Mouse (Mus musculus) megakaryocyte-erythroid progenitor cell, adult 5-6 weeks (primary cell): ENCODE measurements at regions not wholly inside any gene's neighbourhood (a gene's known extent, or its start where the extent isn't known, plus 50 kb on each side); places are given as distances from the start of the nearest gene placed in this dataset.
A peak's percentile ranks its signal among the peaks of the same experiment; 100 is the strongest.

Experiments used
- ATAC-seq: replicated peaks from 2 replicates; pipeline ENCODE4 v1.8.0; 2016; ENCODE audit warnings: mild to moderate bottlenecking, inconsistent platforms; ENCODE audit not compliant: severe bottlenecking, poor library complexity, low FRiP score, low TSS enrichment

- no peak for ATAC-seq
These were observed 74.2 kb upstream of the Zfp217 start for GRCm38 (mm10) chr2:170221994-170222535.

DNA sequence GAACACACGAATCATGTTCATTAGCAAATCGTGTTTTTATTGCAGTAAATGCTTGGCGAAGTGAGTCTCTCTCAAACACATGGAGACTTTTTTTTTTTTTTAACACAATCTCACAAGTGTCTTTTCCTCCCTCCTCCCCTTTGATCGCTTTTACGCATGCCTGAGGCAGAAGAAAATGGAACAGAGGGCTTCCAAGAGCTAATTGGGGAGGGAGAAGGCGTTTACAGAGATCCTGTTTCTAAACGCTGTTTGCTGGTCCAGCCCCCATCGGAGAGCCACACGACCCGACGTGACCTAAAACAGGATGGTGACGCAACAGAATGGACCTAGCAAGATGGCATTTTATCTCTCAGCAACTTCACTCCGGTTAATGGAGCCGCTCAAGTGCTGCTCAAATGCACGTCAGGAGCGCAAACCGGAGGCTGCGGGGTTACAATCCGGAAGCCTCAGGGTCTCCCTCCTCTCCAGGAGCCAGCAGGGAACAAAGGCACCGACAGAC is 73.0 kb upstream of the Zfp217 start:
- peak; percentile 61 for ATAC-seq

DNA sequence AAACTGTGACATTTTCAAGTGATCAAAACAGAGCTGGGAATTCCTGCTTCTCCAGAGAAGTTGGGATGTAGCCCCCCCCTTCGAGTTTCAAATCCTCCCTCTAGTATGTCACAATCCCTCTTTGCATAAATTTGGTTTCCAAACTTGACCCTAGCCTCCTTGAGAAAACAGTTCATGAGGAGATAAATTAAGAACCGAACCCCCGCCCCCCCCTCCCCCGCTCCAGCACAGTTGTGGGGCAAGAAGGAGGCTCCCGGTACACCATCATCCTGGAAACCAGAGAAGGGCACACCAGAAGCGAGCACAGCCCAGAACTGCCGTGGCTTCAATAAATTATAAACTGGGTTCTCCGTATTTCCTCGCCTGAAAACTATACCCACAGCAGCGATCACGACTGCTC is 72.5 kb upstream of the Zfp217 start:
- no peak for ATAC-seq

DNA sequence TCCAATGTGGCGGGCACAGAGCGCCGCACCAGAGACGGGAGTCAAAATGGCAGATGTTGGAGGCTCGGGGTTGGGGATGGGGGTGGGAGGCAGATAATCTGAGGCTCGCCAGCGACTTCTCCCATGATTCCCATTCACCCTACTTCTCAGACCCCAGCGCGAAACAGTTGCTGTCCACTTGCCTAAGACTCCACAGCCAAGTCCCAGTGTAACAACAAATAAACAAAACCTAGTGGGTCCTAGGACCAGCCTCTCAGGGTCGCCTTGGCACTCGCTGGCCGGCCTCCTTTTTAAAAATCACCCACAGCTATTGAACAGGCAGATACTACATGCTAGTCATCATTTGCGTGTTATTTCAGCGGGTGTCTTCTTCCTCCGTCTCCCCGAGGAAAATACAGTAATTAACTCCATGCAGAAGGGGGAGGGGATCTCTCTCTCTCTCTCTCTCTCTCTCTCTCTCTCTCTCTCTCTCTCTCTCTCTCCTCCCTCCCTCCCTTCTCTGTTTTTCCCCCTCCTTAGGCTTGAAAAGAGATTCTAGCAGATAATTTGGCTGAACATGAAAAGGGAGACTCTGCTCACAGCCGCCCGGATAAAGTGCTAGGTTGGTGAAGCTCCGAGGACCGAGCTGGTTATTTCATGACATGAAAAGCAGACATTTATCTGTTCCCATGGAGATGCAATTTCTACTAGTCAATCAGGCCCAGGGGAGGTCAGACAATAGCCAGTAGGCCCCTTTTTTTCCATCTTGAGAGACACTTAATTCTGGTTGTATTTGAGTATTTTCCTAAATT is 71.9 kb upstream of the Zfp217 start:
- ATAC-seq: no peak

- no peak for ATAC-seq
These were observed 71.3 kb upstream of the Zfp217 start for GRCm38 (mm10) chr2:170219161-170219581.

- peak; percentile 27 for ATAC-seq
These were observed 70.5 kb upstream of the Zfp217 start for GRCm38 (mm10) chr2:170218230-170219044.

DNA sequence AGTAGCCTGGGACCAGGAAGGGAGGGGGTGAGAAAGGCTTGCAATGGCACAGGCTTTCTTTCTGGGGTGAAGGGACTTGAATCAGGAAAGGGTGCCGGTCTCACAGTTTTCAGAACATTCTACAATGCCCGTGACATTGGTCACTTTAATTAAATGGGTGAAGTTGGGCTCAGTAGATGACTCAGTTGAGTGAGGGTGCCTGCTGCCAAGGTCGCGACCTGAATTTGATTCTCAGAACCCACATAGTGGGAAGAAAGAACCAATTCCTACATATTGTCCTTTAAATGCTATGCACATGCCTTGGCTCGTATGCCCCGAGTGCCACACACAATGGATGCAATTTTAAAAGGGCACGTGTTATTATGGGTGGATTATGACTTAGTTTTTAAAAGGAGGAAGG is 68.4 kb upstream of the Zfp217 start:
- no peak for ATAC-seq

GRCm38 (mm10) chr2:170209121-170209520 is 61.2 kb upstream of the Zfp217 start:
- ATAC-seq: no peak

DNA sequence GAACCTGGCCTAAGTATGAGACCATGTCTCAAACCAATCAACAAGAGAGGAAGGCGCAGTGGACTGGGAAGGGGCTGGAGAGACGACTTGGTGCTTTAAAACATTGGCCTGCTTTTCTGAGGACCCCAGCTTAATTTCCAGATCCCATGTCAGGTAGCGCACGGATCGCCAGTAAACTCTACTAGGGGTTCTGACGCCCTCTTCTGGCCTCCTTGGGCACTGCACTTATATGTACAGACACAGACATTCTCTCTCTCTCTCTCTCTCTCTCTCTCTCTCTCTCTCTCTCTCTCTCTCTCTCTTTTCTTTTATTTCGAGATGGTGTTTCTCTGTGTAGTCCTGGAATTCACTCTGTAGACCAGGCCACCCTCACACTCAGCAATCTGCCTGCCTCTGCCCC is 60.0 kb upstream of the Zfp217 start:
- ATAC-seq: no peak

DNA sequence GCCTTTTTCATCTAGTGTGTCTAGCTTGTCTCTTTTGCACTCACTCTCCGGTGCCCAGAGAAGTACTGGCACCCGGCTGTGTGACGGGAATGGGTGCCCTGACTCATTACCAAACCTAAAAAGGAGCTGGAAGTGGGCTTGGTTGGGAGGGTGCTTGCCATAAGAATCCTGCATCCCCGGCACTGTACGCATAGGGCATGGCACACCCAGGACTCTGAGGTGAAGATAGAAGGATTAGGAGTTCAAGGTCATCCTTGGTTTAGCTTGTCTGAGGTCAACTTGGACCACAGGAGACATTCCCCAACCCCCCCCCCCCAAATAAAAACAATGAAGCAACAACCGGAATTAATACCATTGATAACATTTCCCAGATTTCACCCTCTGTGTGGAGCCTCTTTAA is 59.5 kb upstream of the Zfp217 start:
- no peak for ATAC-seq

- no peak for ATAC-seq
These were observed 59.0 kb upstream of the Zfp217 start for GRCm38 (mm10) chr2:170206870-170207269.

DNA sequence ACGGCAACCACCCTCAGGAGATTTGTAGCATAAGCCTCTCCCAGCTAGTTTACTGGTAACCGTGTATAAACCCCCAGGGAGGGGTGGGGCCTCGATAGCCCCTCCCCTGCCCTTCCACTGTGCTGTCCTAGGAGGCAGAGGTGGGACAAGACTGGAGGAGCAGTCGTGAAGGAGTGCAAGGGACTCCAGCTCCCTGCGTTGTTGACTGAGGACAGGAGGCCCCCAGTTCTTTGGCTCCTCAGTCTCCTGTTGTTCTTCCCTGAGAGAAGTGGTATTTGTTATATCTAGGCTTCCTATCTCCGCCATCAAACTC is 58.5 kb upstream of the Zfp217 start:
- peak; percentile 59 for ATAC-seq

DNA sequence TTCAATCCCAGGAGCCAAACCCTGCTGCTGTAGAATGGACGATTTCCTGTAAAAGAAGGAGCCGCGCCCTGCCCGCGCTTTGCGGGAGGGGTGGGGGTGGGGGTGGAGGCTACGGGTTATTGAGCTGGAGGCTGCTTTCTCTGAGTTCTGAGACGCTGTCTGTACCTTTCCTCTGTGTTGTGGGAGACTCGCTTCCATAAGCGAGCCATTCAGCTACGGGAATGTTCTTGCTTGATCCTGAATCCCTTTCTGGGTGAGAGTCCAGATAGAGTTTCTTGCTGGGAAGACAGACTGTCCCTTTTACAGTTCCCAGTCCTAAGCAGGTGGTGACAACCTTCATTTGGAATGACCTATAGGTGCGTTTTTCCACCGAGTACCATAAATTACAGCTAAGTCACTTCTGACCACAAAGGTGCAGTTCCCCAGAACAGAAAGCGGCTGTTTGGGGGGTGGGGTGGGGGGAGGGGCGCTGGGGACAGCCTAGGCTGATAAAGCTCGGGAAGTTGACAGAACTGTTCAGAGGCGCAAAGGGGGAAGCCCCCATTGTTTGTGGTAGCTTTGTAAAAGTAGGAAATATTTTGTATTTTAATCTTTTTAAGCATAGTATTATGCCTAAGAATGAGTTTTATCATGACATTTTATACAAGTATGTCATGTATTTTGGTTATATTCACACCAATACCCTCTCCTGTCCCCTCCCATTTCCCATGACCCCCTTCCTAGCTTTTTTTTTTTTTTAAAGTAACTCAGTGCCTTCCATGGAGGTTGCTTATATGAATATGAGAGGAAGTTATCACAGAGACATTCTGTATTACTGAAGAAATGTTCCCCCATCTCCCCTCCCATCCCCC is 57.9 kb upstream of the Zfp217 start:
- peak; percentile 56; the same call in 1 of the 2 replicates for ATAC-seq

DNA sequence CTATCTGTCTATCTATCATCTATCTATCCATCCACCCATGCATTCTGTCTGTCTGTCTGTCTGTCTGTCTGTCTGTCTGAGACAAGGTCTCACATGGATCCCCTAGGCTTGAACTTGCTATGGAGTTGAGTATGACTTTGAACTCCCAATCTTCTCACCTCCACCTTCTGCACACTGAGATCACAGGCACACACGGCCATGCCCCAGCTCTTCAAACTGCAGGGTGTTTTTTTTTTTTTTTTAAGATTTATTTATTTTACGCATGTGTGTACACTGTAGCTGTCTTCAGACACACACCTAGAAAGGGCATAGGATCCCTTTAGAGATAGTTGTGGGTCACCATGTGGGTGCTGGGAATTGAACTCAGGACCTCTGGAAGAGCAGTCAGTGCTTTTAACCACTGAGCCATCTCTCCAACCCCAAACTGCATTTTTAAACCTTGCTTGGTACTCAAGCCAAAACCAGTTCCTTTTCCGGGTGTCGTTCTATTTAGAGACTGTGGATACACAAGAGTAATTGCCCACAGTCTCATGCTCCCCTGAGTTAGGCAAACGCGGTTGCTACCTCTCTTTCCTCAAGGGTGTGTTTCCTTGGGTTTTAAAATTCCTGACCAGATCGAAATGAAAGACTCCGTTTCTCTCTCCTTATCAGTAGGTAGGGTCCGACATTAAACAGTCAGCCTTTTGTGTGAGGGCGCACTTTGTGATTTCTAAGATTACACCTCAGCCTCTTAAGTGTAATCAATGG is 57.0 kb upstream of the Zfp217 start:
- ATAC-seq: 0 out of 2 replicates have a peak, but pooled peaks have one; percentile 36

GRCm38 (mm10) chr2:170203496-170203895 is 55.6 kb upstream of the Zfp217 start:
- ATAC-seq: no peak

DNA sequence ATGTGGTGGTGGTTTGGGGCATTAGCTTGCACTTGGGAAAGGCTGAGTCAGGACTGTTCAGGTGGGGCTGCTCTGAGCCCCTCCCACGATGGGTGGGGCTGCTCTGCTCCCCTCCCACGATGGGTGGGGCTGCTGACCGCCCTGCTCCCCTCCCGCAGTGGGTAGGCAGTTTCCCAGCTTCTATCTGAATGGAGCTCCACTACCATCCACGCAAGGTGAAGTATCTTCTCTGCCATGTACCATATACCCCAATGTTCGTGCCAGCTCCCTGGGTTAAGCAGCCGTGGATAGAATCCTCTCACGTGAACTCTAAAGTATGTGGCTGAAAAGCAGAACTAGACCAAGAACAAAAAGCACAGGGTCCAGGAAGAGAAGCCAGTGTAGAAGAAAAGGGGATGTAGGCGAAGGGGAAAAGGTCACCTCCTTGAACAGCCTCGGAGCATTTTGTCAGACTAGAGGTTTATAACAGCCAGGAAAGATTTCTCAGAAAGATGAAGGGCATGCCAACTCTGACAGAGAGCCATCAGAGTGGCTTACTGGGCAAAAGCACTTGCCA is 54.0 kb upstream of the Zfp217 start:
- ATAC-seq: peak; percentile 75
